ENCODE assay signal across 28 mouse cellular contexts in genomic region chr8:70026151-70026550, GRCm38 (mm10). TPM values are rescaled to one million over a fixed set of nuclear protein-coding genes. Genes with fewer than 3 reads are reported as not detected.
DNase-seq lines count a peak whose midpoint lies in the region; ATAC-seq and TF ChIP-seq lines count a peak whose summit lies in the region.
"Had no signal": no experiment of that assay in that cellular context is flagged by ENCODE, and none has a peak within 500 bp of the region (broad histone marks: within the 10 kb centered on the region; RNA-seq: fewer than 3 reads in every experiment).

No protein-coding gene starts in this region.

- TF ChIP-seq CTCF in intestine, postnatal 0 days (IDR thresholded peaks at IDR 0.05; ENCODE audit: low read depth) = no peak
- no peak for TF ChIP-seq CTCF in kidney, adult 2 months (conservative IDR thresholded peaks at IDR 0.05; ENCODE audit: insufficient read depth, insufficient read length, low read depth, low read length)

- H3K4me3 ChIP-seq in intestine, postnatal 0 days (ENCODE audit: low read depth, low read length) = no peak overlapping the region
- no peak overlapping the region for H3K4me3 ChIP-seq in intestine, embryonic 16.5 days (ENCODE audit: low read length)
- no peak overlapping the region for H3K4me3 ChIP-seq in kidney, adult 2 months (ENCODE audit: insufficient read depth, low read depth, low read length)
- H3K4me3 ChIP-seq: forebrain, embryonic 10.5 days; forebrain, embryonic 13.5 days; heart, adult 2 months; heart, embryonic 10.5 days; heart, embryonic 13.5 days had no signal

- H3K9ac ChIP-seq in intestine, postnatal 0 days (ENCODE audit: low read depth, low read length) = no peak overlapping the region
- no peak overlapping the region for H3K9ac ChIP-seq in intestine, embryonic 16.5 days (ENCODE audit: low read depth, low read length)
- H3K9ac ChIP-seq: forebrain, embryonic 13.5 days; heart, embryonic 13.5 days had no signal

- no peaks in the 10 kb centered on the region for H3K4me1 ChIP-seq in intestine, postnatal 0 days (replicated peaks; ENCODE audit: control insufficient read depth, insufficient read depth, low read length)
- no peaks in the 10 kb centered on the region for H3K4me1 ChIP-seq in intestine, embryonic 16.5 days (ENCODE audit: control insufficient read depth, insufficient read depth, low read length)
- peaks cover 4% of the 10 kb centered on the region; the same call in 1 of the 2 replicates for H3K4me1 ChIP-seq in kidney, adult 2 months (ENCODE audit: control insufficient read depth, insufficient read depth, low read length)
- H3K4me1 ChIP-seq: forebrain, embryonic 10.5 days; forebrain, embryonic 13.5 days had no signal

- DNase-seq in kidney, adult 2 months = peak; percentile 89
- no peak for DNase-seq in kidney, postnatal 4 days
- peak; percentile 90 for DNase-seq in kidney, adult 9 months
- DNase-seq in kidney, postnatal 25 days = peak; percentile 71 to 90
- no peak for DNase-seq in left cerebral cortex, adult 18-20 months (ENCODE audit: low spot score in 2 of 2)
- no peak for DNase-seq in layer of hippocampus, postnatal 10 days (ENCODE audit: low spot score in 2 of 2)
- DNase-seq: adrenal gland, adult 8-10 months; adrenal gland, postnatal 25 days; cerebellum, adult 11-12 months; cerebellum, adult 9-10 months; cerebellum, postnatal 14 days; gastrocnemius, postnatal 10 days; gastrocnemius, postnatal 36 days; heart, adult 2 months; heart, postnatal 14 days; heart, postnatal 4 days had no signal

- 77% methylated on average over 2 of the region's 2 CpGs for WGBS in intestine, postnatal 0 days
- 88% methylated on average over 2 of the region's 2 CpGs for WGBS in intestine, embryonic 16.5 days
- 62% methylated on average over 2 of the region's 2 CpGs for WGBS in kidney, adult 2 months

- no peaks in the 10 kb centered on the region for H3K9me3 ChIP-seq in intestine, postnatal 0 days (ENCODE audit: control insufficient read depth)
- no peaks in the 10 kb centered on the region for H3K9me3 ChIP-seq in intestine, embryonic 16.5 days (ENCODE audit: control insufficient read depth, low read length)
- H3K9me3 ChIP-seq: forebrain, embryonic 10.5 days; forebrain, embryonic 13.5 days; heart, embryonic 10.5 days; heart, embryonic 13.5 days had no signal

- H3K27ac ChIP-seq in intestine, postnatal 0 days (ENCODE audit: low read depth, low read length) = no peak overlapping the region
- H3K27ac ChIP-seq in intestine, embryonic 16.5 days (ENCODE audit: low read length) = no peak overlapping the region
- peak overlapping the region; percentile 36 for H3K27ac ChIP-seq in kidney, adult 2 months (ENCODE audit: insufficient read depth, low read depth, low read length)
- H3K27ac ChIP-seq: forebrain, embryonic 10.5 days; forebrain, embryonic 13.5 days; heart, adult 2 months; heart, embryonic 10.5 days; heart, embryonic 13.5 days had no signal

- ATAC-seq in intestine, postnatal 0 days = peak; percentile 22; the same call in 1 of the 2 replicates
- ATAC-seq in intestine, embryonic 16.5 days = no peak
- ATAC-seq: activated CD4-positive, CD25-positive, alpha-beta regulatory T cell, adult 4 months; forebrain, embryonic 13.5 days; forebrain, embryonic 16.5 days had no signal

- TF ChIP-seq POLR2A in kidney, adult 2 months (IDR thresholded peaks at IDR 0.05; ENCODE audit: low read depth, low read length) = no peak

- H3K27me3 ChIP-seq in intestine, postnatal 0 days (replicated peaks; ENCODE audit: control insufficient read depth, insufficient read depth, low read length) = no peaks in the 10 kb centered on the region
- no peaks in the 10 kb centered on the region for H3K27me3 ChIP-seq in intestine, embryonic 16.5 days (replicated peaks; ENCODE audit: control insufficient read depth, insufficient read depth, low read length)
- H3K27me3 ChIP-seq in kidney, adult 2 months (replicated peaks; ENCODE audit: control insufficient read depth, insufficient read depth, low read length) = no peaks in the 10 kb centered on the region
- H3K27me3 ChIP-seq: forebrain, embryonic 13.5 days; heart, embryonic 13.5 days had no signal

- H3K36me3 ChIP-seq in intestine, postnatal 0 days (ENCODE audit: control insufficient read depth, insufficient read depth) = peaks cover 100% of the 10 kb centered on the region
- peaks cover 46% of the 10 kb centered on the region for H3K36me3 ChIP-seq in intestine, embryonic 16.5 days (ENCODE audit: control insufficient read depth, insufficient read depth, low read length)
- no peaks in the 10 kb centered on the region; the same call in 1 of the 2 replicates for H3K36me3 ChIP-seq in kidney, adult 2 months (ENCODE audit: control insufficient read depth, insufficient read depth, low read length)

- no peak overlapping the region for H3K4me2 ChIP-seq in intestine, postnatal 0 days (replicated peaks; ENCODE audit: low read depth)
- no peak overlapping the region for H3K4me2 ChIP-seq in intestine, embryonic 16.5 days (ENCODE audit: low read depth, low read length)
- H3K4me2 ChIP-seq: forebrain, embryonic 13.5 days; heart, embryonic 13.5 days had no signal

RNA-seq across cellular contexts. Expression of gene Mau2, which starts 16.4 kb away (rescaled TPM):
- polyA plus RNA-seq in intestine, postnatal 0 days (2015; fragmentation: Nextera tagmentation; extraction: Ambion mirVana) = 23.6 and 26.3 TPM in 2 replicates
- polyA plus RNA-seq in intestine, embryonic 16.5 days (2015; fragmentation: Nextera tagmentation; extraction: Ambion mirVana) = 44.4 and 45.5 TPM in 2 replicates
- polyA plus RNA-seq in kidney, adult 2 months (2012; rRNA removed) = 47.1 and 63.3 TPM in 2 replicates
- 10 to 100 TPM; 67.6 to 69.9 TPM for total RNA-seq in left cerebral cortex, adult 18-20 months (2021)
- 10 to 100 TPM; 73.4 to 74.8 TPM for total RNA-seq in layer of hippocampus, postnatal 10 days (2021)

RNA-seq across cellular contexts. Expression of gene Sugp1, which starts 16.5 kb away (rescaled TPM):
- 17.7 and 18.4 TPM in 2 replicates for polyA plus RNA-seq in intestine, postnatal 0 days (2015; fragmentation: Nextera tagmentation; extraction: Ambion mirVana)
- polyA plus RNA-seq in intestine, embryonic 16.5 days (2015; fragmentation: Nextera tagmentation; extraction: Ambion mirVana) = 33.0 and 37.0 TPM in 2 replicates
- polyA plus RNA-seq in kidney, adult 2 months (2012; rRNA removed) = 9.0 and 10.9 TPM in 2 replicates
- total RNA-seq in left cerebral cortex, adult 18-20 months (2021) = 10 to 100 TPM; 46.8 to 47.1 TPM
- 10 to 100 TPM; 50.0 to 54.7 TPM for total RNA-seq in layer of hippocampus, postnatal 10 days (2021)

RNA-seq across cellular contexts. Expression of gene Gatad2a, which starts 30.0 kb away (rescaled TPM):
- polyA plus RNA-seq in intestine, postnatal 0 days (2015; fragmentation: Nextera tagmentation; extraction: Ambion mirVana) = 42.6 and 43.3 TPM in 2 replicates
- polyA plus RNA-seq in intestine, embryonic 16.5 days (2015; fragmentation: Nextera tagmentation; extraction: Ambion mirVana) = 36.0 and 38.9 TPM in 2 replicates
- 60.1 and 60.9 TPM in 2 replicates for polyA plus RNA-seq in kidney, adult 2 months (2012; rRNA removed)
- 10 to 100 TPM; 28.7 TPM for total RNA-seq in left cerebral cortex, adult 18-20 months (2021)
- 10 to 100 TPM; 40.9 to 43.3 TPM for total RNA-seq in layer of hippocampus, postnatal 10 days (2021)

RNA-seq across cellular contexts. Expression of gene Tm6sf2, which starts 46.6 kb away (rescaled TPM):
- 305 and 315 TPM in 2 replicates for polyA plus RNA-seq in intestine, postnatal 0 days (2015; fragmentation: Nextera tagmentation; extraction: Ambion mirVana)
- 106 and 152 TPM in 2 replicates for polyA plus RNA-seq in intestine, embryonic 16.5 days (2015; fragmentation: Nextera tagmentation; extraction: Ambion mirVana)
- polyA plus RNA-seq in kidney, adult 2 months (2012; rRNA removed) = 30.2 and 37.5 TPM in 2 replicates
- total RNA-seq in left cerebral cortex, adult 18-20 months (2021) = 1 to 10 TPM; 3.6 to 4.2 TPM
- 1 to 10 TPM; 1.3 to 2.5 TPM for total RNA-seq in layer of hippocampus, postnatal 10 days (2021)
- total RNA-seq: gastrocnemius, postnatal 10 days; granulocyte monocyte progenitor cell, adult 5-6 weeks had no signal

RNA-seq across cellular contexts. Expression of gene Hapln4, which starts 57.1 kb away (rescaled TPM):
- polyA plus RNA-seq in intestine, postnatal 0 days (2015; fragmentation: Nextera tagmentation; extraction: Ambion mirVana) = not detected in 2 replicates
- 0.10 and 0.11 TPM in 2 replicates for polyA plus RNA-seq in intestine, embryonic 16.5 days (2015; fragmentation: Nextera tagmentation; extraction: Ambion mirVana)
- 0.05 and 0.08 TPM in 2 replicates for polyA plus RNA-seq in kidney, adult 2 months (2012; rRNA removed)
- 100 to 1,000 TPM in 1 of 2 experiments, 10 to 100 TPM in 1; 97.9 to 111 TPM for total RNA-seq in left cerebral cortex, adult 18-20 months (2021)
- 1 to 10 TPM; 6.8 to 7.7 TPM for total RNA-seq in layer of hippocampus, postnatal 10 days (2021)
- total RNA-seq: gastrocnemius, adult 18-20 months; granulocyte monocyte progenitor cell, adult 5-6 weeks; heart, postnatal 14 days; heart, postnatal 4 days had no signal
- polyA plus RNA-seq: activated CD4-positive, CD25-positive, alpha-beta regulatory T cell, adult 4 months; heart, embryonic 16.5 days; hindbrain, embryonic 11.5 days had no signal

Comparison
In these comparisons a context has a peak if more than half of its experiments do, and no peak if none do; other contexts are left out.
1. DNase-seq: peak in kidney, adult 2 months (single experiment), kidney, adult 9 months (single experiment) and kidney, postnatal 25 days (2 of 2); none in kidney, postnatal 4 days (0 of 2), left cerebral cortex, adult 18-20 months (0 of 2) and layer of hippocampus, postnatal 10 days (0 of 2).